Mouse (Mus musculus) hindbrain, postnatal 0 days (tissue): ENCODE measurements at regions not wholly inside any gene's neighbourhood (a gene's known extent, or its start where the extent isn't known, plus 50 kb on each side); places are given as distances from the start of the nearest gene placed in this dataset.
A peak's percentile ranks its signal among the peaks of the same experiment; 100 is the strongest.

Experiments
- ATAC-seq: fragments of 200-750 bp; cut with Nextera tagmentation; 2 replicates; pipeline ENCODE4 v1.8.0; 2017; ENCODE audit warnings: mild to moderate bottlenecking, moderate TSS enrichment, moderate library complexity
- DNase-seq: peaks from one replicate; pipeline ENCODE4 v3.0.0-alpha.2; 2015; ENCODE audit warnings: low spot score
- H3K27ac ChIP-seq: fragments of 300-500 bp; sonication (generic); 2 replicates; pipeline ENCODE4 v1.5.1; 2014; ENCODE audit warnings: mild to moderate bottlenecking
- H3K27me3 ChIP-seq: fragments of 300-500 bp; sonication (generic); 2 replicates; pipeline ENCODE4 v1.6.1; 2014; ENCODE audit warnings: low read length, mixed read lengths; ENCODE audit not compliant: insufficient read depth
- H3K36me3 ChIP-seq: fragments of 300-500 bp; sonication (generic); 2 replicates; pipeline ENCODE4 v1.6.1; 2014; ENCODE audit warnings: low read length, mixed read lengths; ENCODE audit not compliant: insufficient read depth
- H3K4me1 ChIP-seq: fragments of 300-500 bp; sonication (generic); 2 replicates; pipeline ENCODE4 v1.6.1; 2014; ENCODE audit warnings: antibody characterized with exemption, low read length, mixed read lengths; ENCODE audit not compliant: insufficient read depth
- H3K4me2 ChIP-seq: fragments of 300-500 bp; sonication (generic); 2 replicates; pipeline ENCODE4 v1.6.1; 2014; ENCODE audit warnings: low read depth, mild to moderate bottlenecking, low read length, moderate library complexity, mixed read lengths
- H3K4me3 ChIP-seq: fragments of 300-500 bp; sonication (generic); 2 replicates; pipeline ENCODE4 v1.5.1; 2014; ENCODE audit warnings: low read length
- H3K9ac ChIP-seq: fragments of 300-500 bp; sonication (generic); replicated peaks from 2 replicates; pipeline ENCODE4 v1.6.1; 2014; ENCODE audit warnings: mild to moderate bottlenecking, low read length, moderate library complexity, mixed read lengths
- H3K9me3 ChIP-seq: fragments of 300-500 bp; sonication (generic); 2 replicates; pipeline ENCODE4 v1.6.1; 2016; ENCODE audit warnings: low read length, mixed read lengths
- CTCF ChIP-seq: IDR thresholded peaks from 2 replicates; pipeline ENCODE4 v1.5.1; 2016; ENCODE audit warnings: antibody characterized with exemption, control low read depth, low read depth
- WGBS: fragments of 180-500 bp; shearing (Covaris S2); extraction: QIAGEN DNeasy Blood & Tissue Kit; methylation state at CpG from one replicate; pipeline ENCODE4 v1.1.7; 2014; 5-methylcytosine and 5-hydroxymethylcytosine counted together

DNA sequence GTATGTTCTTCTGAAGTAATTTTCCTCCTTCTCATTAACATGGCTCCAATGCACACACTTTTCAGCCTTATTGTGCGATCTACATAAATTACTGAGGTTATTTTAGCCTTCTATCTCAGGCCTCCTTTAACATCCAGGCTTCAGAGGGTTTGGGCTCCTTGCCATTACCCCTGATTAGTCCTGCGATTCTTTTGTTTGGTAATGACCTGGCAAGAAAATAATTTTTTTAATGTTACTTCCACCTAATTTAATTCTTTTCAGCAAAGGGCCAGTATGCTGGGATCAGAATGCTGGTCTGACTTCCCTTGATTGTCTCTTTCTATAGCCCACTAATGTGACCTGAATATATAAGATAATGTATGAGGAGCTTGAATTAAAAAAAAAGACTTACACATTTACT is 739.4 kb downstream of the Tbl1xr1 start:
- 43% methylated on average over 2 of the region's 2 CpGs for WGBS
- H3K4me1 ChIP-seq = no peaks in the 10 kb centered on the region

GRCm38 (mm10) chr3:22826485-22826884 is 750.0 kb downstream of the Tbl1xr1 start:
- no peaks in the 10 kb centered on the region for H3K36me3 ChIP-seq
- no peak overlapping the region for H3K27ac ChIP-seq
- no peak overlapping the region for H3K4me3 ChIP-seq
- DNase-seq = no peak
- no peaks in the 10 kb centered on the region for H3K9me3 ChIP-seq
- H3K27me3 ChIP-seq = no peaks in the 10 kb centered on the region
- H3K4me1 ChIP-seq = no peaks in the 10 kb centered on the region
- WGBS = 81% methylated on average over 4 of the region's 4 CpGs
- no peak for TF ChIP-seq CTCF
- no peak overlapping the region for H3K9ac ChIP-seq
- ATAC-seq = no peak
- H3K4me2 ChIP-seq = no peak overlapping the region

More for the DNA sequence above, 739.4 kb downstream of the Tbl1xr1 start:
- Histone ChIP-seq H3K9me3 (no peaks in the 10 kb centered on the region), H3K27me3 (no peaks in the 10 kb centered on the region), H3K9ac (no peak overlapping the region), H3K4me2 (no peak overlapping the region), H3K4me3 (no peak overlapping the region), H3K36me3 (no peaks in the 10 kb centered on the region), H3K27ac (no peak overlapping the region)
- DNase-seq (peak; percentile 4), ATAC-seq (no peak)
- no peak for TF ChIP-seq CTCF

- no peaks in the 10 kb centered on the region for H3K36me3 ChIP-seq
- TF ChIP-seq CTCF = no peak
- no peak overlapping the region for H3K9ac ChIP-seq
- no peak for DNase-seq
- H3K4me1 ChIP-seq = no peaks in the 10 kb centered on the region
- no peak overlapping the region for H3K4me3 ChIP-seq
- WGBS = 80% methylated on average over 4 of the region's 4 CpGs
- H3K9me3 ChIP-seq = no peaks in the 10 kb centered on the region
- H3K27ac ChIP-seq = no peak overlapping the region
- no peak for ATAC-seq
- no peaks in the 10 kb centered on the region for H3K27me3 ChIP-seq
- no peak overlapping the region for H3K4me2 ChIP-seq
Measured at GRCm38 (mm10) chr3:22838986-22839385, 762.5 kb downstream of the Tbl1xr1 start.

DNA sequence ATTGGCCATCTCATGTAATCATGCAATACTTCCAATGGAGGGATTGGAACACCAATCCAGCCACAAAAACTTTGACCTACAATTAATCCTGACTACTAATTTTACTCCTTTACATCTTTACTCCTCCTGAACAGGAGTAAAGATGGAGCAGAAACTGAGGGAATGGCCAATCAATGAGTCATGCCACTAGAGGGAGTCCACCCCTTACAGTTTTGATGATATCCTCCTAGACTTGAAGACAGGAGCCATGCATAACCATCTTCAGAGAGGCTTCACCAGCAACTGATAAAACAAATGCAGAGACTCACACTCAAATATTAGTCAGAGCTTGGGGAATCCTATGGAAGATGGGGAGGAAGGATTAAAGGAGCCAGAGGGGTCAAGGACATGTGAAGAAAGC is 774.0 kb downstream of the Tbl1xr1 start:
- H3K4me3 ChIP-seq = no peak overlapping the region
- no peak overlapping the region for H3K9ac ChIP-seq
- no peaks in the 10 kb centered on the region for H3K27me3 ChIP-seq
- no peaks in the 10 kb centered on the region for H3K9me3 ChIP-seq
- H3K4me2 ChIP-seq = no peak overlapping the region
- no peak overlapping the region for H3K27ac ChIP-seq
- no peaks in the 10 kb centered on the region for H3K36me3 ChIP-seq
- DNase-seq (no peak), ATAC-seq (no peak)
- H3K4me1 ChIP-seq = no peaks in the 10 kb centered on the region
- TF ChIP-seq CTCF = no peak

DNA sequence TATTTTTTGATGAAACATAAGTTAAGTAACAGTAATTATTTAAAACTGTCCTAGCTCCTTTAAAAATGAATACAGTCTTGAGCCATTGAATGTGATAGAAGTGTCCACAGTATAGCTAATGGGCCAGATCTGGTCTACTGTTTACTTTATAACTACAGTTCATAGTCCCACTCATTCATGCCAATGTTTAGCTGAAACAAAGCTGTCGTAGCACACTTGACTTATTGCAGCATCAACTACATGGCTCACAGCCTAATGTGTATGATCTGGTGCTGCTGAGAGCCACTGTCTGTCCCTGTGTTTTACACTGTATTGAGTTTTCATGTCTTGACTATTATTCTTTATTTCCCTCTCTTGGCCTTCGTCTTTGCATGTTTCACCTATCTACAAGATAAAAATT is 787.1 kb downstream of the Tbl1xr1 start:
- TF ChIP-seq CTCF = no peak
- no peaks in the 10 kb centered on the region for H3K36me3 ChIP-seq
- H3K4me2 ChIP-seq = no peak overlapping the region
- no peaks in the 10 kb centered on the region for H3K27me3 ChIP-seq
- H3K9ac ChIP-seq = no peak overlapping the region
- no peak for ATAC-seq
- no peak overlapping the region for H3K4me3 ChIP-seq
- no peaks in the 10 kb centered on the region for H3K9me3 ChIP-seq
- H3K4me1 ChIP-seq = no peaks in the 10 kb centered on the region
- DNase-seq = no peak
- 82% methylated on average over 2 of the region's 2 CpGs for WGBS
- H3K27ac ChIP-seq = no peak overlapping the region

- no peak for ATAC-seq
- peak; percentile 13 for DNase-seq
- TF ChIP-seq CTCF = no peak
- WGBS = 77% methylated on average over 3 of the region's 3 CpGs
- no peaks in the 10 kb centered on the region for H3K27me3 ChIP-seq
- no peaks in the 10 kb centered on the region for H3K4me1 ChIP-seq
- H3K4me2 ChIP-seq = no peak overlapping the region
- H3K36me3 ChIP-seq = no peaks in the 10 kb centered on the region
- no peak overlapping the region for H3K27ac ChIP-seq
- H3K9ac ChIP-seq = no peak overlapping the region
- H3K9me3 ChIP-seq = no peaks in the 10 kb centered on the region
- no peak overlapping the region for H3K4me3 ChIP-seq
Measured at GRCm38 (mm10) chr3:22877883-22878282, 801.4 kb downstream of the Tbl1xr1 start.

DNA sequence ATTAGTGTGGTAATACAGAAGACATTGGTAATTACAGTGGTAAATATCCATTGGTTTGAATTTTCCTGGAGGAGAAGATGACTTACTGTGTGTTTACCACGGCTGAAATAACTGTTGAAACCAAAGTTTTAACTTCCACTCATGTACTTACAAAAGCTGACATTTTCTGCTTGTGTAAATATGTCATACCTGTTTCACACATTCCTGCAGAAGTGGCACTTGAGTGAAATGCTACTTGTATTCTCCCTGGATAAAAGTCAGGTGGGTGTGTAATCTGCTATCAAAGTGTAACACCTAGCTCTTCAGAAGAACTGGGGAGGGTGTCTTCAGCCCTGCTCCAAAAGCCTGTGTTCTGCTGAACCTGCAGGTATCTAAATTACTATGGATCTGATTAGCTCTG is 816.3 kb downstream of the Tbl1xr1 start:
- DNase-seq (no peak), ATAC-seq (no peak)
- Histone ChIP-seq H3K27me3 (no peaks in the 10 kb centered on the region), H3K36me3 (no peaks in the 10 kb centered on the region), H3K27ac (no peak overlapping the region), H3K9me3 (no peaks in the 10 kb centered on the region), H3K4me1 (no peaks in the 10 kb centered on the region), H3K4me3 (no peak overlapping the region), H3K4me2 (no peak overlapping the region), H3K9ac (no peak overlapping the region)
- TF ChIP-seq CTCF = no peak
- 60% methylated on average over 1 of the region's 1 CpGs for WGBS
